ENCODE assay signal across 28 mouse cellular contexts in genomic region chr6:97898085-97898484, GRCm38 (mm10).
"Had no signal": no experiment of that assay in that cellular context is flagged by ENCODE, and none has a peak within 500 bp of the region (broad histone marks: within the 10 kb centered on the region; RNA-seq: fewer than 3 reads in every experiment).

No protein-coding gene starts in this region.

- H3K27me3 ChIP-seq: limb, embryonic 12.5 days; limb, embryonic 13.5 days; limb, embryonic 15.5 days; liver, embryonic 12.5 days; liver, embryonic 13.5 days; liver, embryonic 15.5 days; lung, embryonic 15.5 days; midbrain, embryonic 12.5 days; midbrain, embryonic 13.5 days; midbrain, embryonic 15.5 days; neural tube, embryonic 12.5 days had no signal

- H3K9me3 ChIP-seq: limb, embryonic 10.5 days; limb, embryonic 12.5 days; limb, embryonic 13.5 days; limb, embryonic 15.5 days; liver, embryonic 12.5 days; liver, embryonic 13.5 days; liver, embryonic 15.5 days; lung, embryonic 15.5 days; megakaryocyte, embryonic 14.5 days; midbrain, embryonic 10.5 days; midbrain, embryonic 12.5 days; midbrain, embryonic 13.5 days; midbrain, embryonic 15.5 days; neural tube, embryonic 12.5 days had no signal

- H3K36me3 ChIP-seq: limb, embryonic 10.5 days; limb, embryonic 12.5 days; limb, embryonic 13.5 days; limb, embryonic 15.5 days; liver, embryonic 12.5 days; liver, embryonic 13.5 days; liver, embryonic 15.5 days; lung, embryonic 15.5 days; midbrain, embryonic 10.5 days; midbrain, embryonic 12.5 days; midbrain, embryonic 13.5 days; midbrain, embryonic 15.5 days; neural tube, embryonic 12.5 days had no signal

- DNase-seq: left cerebral cortex, postnatal 4 days; liver; liver, embryonic 13.5 days; liver, postnatal 0 days; lung, adult 18-20 months; lung, adult 2 months; lung, embryonic 14.5 days; lung, postnatal 10 days; lung, postnatal 14 days; lung, postnatal 36 days; lung, postnatal 4 days; midbrain, embryonic 14.5 days had no signal

- H3K9ac ChIP-seq: limb, embryonic 12.5 days; limb, embryonic 13.5 days; limb, embryonic 15.5 days; liver, embryonic 12.5 days; liver, embryonic 13.5 days; liver, embryonic 14.5 days; liver, embryonic 15.5 days; liver, postnatal 0 days; lung, embryonic 14.5 days; lung, embryonic 15.5 days; midbrain, embryonic 12.5 days; midbrain, embryonic 13.5 days; midbrain, embryonic 15.5 days; neural tube, embryonic 12.5 days had no signal

- H3K27ac ChIP-seq: limb, embryonic 10.5 days; limb, embryonic 12.5 days; liver, embryonic 12.5 days; liver, embryonic 13.5 days; liver, embryonic 14.5 days; liver, embryonic 15.5 days; lung, embryonic 15.5 days; macrophage; midbrain, embryonic 10.5 days; midbrain, embryonic 12.5 days; midbrain, embryonic 13.5 days; midbrain, embryonic 15.5 days; neural tube, embryonic 12.5 days had no signal

- H3K4me3 ChIP-seq: limb, embryonic 10.5 days; limb, embryonic 12.5 days; limb, embryonic 13.5 days; limb, embryonic 15.5 days; liver, embryonic 12.5 days; liver, embryonic 13.5 days; liver, embryonic 15.5 days; lung, embryonic 15.5 days; megakaryocyte, embryonic 14.5 days; midbrain, embryonic 10.5 days; midbrain, embryonic 12.5 days; midbrain, embryonic 13.5 days; midbrain, embryonic 15.5 days; myocyte; neural tube, embryonic 12.5 days had no signal

- H3K4me1 ChIP-seq: limb, embryonic 15.5 days; liver, embryonic 12.5 days; liver, embryonic 13.5 days; liver, embryonic 15.5 days; lung, embryonic 15.5 days; midbrain, embryonic 12.5 days; midbrain, embryonic 15.5 days; neural tube, embryonic 12.5 days had no signal
